Mouse (Mus musculus) small intestine, adult 2 months (tissue): ENCODE results near the gene Emg1. TPM values are rescaled to one million over a fixed set of nuclear protein-coding genes. Genes with fewer than 3 reads are reported as not detected.

Experiments
- H3K27ac ChIP-seq: fragments of 200-500 bp; 2 replicates; pipeline ENCODE4 v1.5.1; 2012; ENCODE audit warnings: low read depth, low read length, control low read depth, inconsistent platforms; ENCODE audit not compliant: insufficient read depth
- H3K27me3 ChIP-seq: fragments of 200-500 bp; 2 replicates; pipeline ENCODE4 v1.6.1; 2012; ENCODE audit warnings: mild to moderate bottlenecking, moderate library complexity, low read length, inconsistent platforms; ENCODE audit not compliant: control insufficient read depth, insufficient read depth
- H3K36me3 ChIP-seq: fragments of 200-500 bp; 2 replicates; pipeline ENCODE4 v1.6.1; 2012; ENCODE audit warnings: mild to moderate bottlenecking, low read length, control low read depth, inconsistent platforms; ENCODE audit not compliant: control insufficient read depth, insufficient read depth
- H3K4me1 ChIP-seq: fragments of 200-500 bp; 2 replicates; pipeline ENCODE4 v1.6.1; 2012; ENCODE audit warnings: low read length, inconsistent platforms, mixed read lengths; ENCODE audit not compliant: control insufficient read depth, insufficient read depth, insufficient read length
- H3K4me3 ChIP-seq: fragments of 200-500 bp; 2 replicates; pipeline ENCODE4 v1.5.1; 2012; ENCODE audit warnings: low read depth, mild to moderate bottlenecking, control low read depth, inconsistent platforms, low read length, moderate library complexity
- CTCF ChIP-seq: fragments of 200-500 bp; IDR thresholded peaks from 2 replicates; pipeline ENCODE4 v1.5.1; 2012; ENCODE audit warnings: low read depth, mild to moderate bottlenecking, control low read depth, inconsistent platforms, low read length, moderate library complexity, mixed read lengths; ENCODE audit not compliant: insufficient replicate concordance, insufficient read length; ENCODE audit errors: extremely low read depth
- POLR2A ChIP-seq: fragments of 200-500 bp; IDR thresholded peaks from 2 replicates; pipeline ENCODE4 v1.6.1; 2012; ENCODE audit warnings: low read depth, mild to moderate bottlenecking, control low read depth, inconsistent platforms, low read length, moderate library complexity
- WGBS: fragments of 180-500 bp; shearing (Covaris S2); methylation state at CpG from one replicate; pipeline ENCODE4 v1.1.7; 2018; 5-methylcytosine and 5-hydroxymethylcytosine counted together
- polyA plus RNA-seq: library from polyadenylated mRNA; depleted of rRNA; stranded (reverse); fragments of >200 nt; gene quantifications from 2 replicates; pipeline ENCODE4 v1.2.3, GENCODE M21; 2012

Gene Emg1
- polyA plus RNA-seq, 1 experiment, result 34.9 TPM

DNA sequence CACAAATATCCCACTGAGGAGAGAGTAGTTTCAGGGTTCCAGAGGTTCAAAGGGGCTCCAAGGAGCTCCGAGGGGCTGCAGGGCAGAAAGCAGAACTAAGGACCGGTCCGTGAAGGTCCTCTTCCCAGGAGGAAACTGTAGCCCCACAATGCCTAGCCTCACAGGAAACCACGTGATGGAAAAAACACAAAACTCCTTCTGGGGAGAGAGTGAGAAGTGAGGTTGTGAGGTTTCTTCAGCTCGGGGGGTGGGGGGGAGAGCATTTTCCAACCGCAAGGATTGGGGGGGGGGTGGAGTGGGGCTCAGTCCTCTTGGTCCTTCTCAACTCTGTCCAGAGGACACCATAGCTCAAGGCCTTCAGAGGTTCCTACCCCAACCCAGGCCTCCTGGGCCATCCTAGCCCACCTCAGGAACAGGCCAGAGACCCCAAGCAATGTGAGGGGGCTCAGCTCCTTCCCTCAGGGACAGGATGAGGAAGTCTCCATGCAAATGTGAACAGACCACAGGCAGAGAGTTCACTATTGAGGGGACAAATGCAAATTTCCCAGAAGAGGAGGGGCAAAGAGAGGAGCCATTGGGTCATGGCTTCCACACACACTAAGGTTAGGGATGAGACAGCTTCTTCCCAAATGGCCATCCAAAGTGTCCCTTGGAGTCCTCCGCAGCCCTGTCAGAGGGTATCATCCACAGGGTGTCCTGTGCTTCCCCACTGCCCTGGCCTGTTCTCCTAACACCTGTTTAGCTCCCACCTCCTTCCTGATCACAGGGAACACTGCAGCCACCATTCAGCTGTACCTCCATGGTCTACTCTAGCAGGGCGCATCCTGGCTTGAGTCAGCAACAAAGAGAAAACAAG, 18.1 kb upstream of the Emg1 start:
- Histone ChIP-seq H3K36me3 (peaks cover 12% of the 10 kb centered on the region; the same call in 1 of the 2 replicates), H3K27me3 (no peaks in the 10 kb centered on the region), H3K27ac (peak overlapping the region; percentile 72), H3K4me3 (peak overlapping the region; percentile 35), H3K4me1 (peaks cover 15% of the 10 kb centered on the region)
- WGBS, result 85% methylated on average over 8 of the region's 8 CpGs
- no peak for TF ChIP-seq CTCF
- TF ChIP-seq POLR2A, result no peak

DNA sequence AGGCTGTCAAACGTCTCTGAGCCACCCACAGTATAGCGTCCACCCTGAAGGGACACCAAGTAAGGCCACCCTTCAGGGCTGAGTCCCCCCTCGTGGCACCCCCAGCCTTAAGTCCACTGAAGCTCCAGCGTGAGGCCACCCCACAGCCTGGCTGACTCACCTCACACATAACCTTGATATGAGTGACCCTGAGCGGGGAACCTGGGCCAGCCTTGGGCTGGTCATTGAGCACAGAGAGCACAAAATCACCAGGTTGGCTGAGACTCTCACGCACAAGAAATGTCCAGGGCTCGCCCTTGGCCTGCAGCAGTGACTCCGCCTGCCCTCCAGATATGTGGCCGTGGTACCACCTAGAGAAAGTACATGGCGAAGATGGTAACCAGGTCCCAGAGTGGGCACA, 16.6 kb upstream of the Emg1 start:
- 89% methylated on average over 10 of the region's 10 CpGs for WGBS
- no peaks in the 10 kb centered on the region for H3K27me3 ChIP-seq
- no peak overlapping the region for H3K4me3 ChIP-seq
- no peak overlapping the region for H3K27ac ChIP-seq
- peaks cover 22% of the 10 kb centered on the region; the same call in 1 of the 2 replicates for H3K36me3 ChIP-seq
- TF ChIP-seq POLR2A, result no peak
- no peak for TF ChIP-seq CTCF
- peaks cover 20% of the 10 kb centered on the region for H3K4me1 ChIP-seq

DNA sequence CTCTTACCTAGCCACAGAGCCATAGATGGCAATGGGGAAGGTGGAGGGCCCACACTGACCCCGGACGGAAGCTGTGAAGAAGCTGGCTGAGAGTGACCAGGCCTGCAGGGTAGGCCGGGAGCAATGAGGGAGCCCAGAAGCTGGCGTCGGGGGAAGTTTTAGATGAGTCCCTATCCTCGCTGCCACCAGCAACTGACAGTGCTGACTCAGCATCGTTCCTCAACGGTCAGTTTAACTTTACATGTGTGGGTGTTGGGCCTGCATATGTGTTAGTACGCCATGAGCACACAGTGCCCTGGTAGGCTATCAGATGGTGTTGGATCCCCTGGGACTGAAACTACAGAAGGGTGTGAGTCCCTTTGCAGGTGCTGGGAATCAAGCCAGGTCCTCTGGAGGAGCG, 12.5 kb upstream of the Emg1 start:
- Histone ChIP-seq H3K27ac (0 out of 2 replicates have a peak overlapping the region, but pooled peaks have one; percentile 13), H3K4me1 (peaks cover 30% of the 10 kb centered on the region), H3K4me3 (no peak overlapping the region), H3K36me3 (peaks cover 20% of the 10 kb centered on the region; the same call in 1 of the 2 replicates), H3K27me3 (no peaks in the 10 kb centered on the region)
- 90% methylated on average over 10 of the region's 10 CpGs for WGBS
- no peak for TF ChIP-seq CTCF
- no peak for TF ChIP-seq POLR2A

DNA sequence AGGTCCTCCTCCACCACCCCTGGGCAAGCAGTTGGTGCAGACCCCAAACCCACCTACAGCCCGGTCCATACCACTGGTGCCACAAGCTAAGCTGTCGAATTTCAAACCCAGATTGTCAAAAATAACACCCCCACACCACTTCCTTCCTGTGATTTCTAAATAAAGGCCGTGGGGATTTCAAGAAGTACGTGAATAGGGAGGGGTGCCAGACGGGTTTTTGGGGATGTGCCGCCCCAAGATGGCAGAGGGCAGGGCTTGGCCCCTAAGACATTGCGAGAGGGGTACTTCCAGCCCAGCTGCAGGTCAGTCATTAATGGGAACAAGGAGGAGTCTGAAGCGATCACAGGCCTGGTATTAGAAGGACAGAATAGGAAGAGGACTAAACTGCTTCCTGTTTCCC, 11.6 kb upstream of the Emg1 start:
- Histone ChIP-seq H3K36me3 (peaks cover 17% of the 10 kb centered on the region; the same call in 1 of the 2 replicates), H3K4me1 (peaks cover 30% of the 10 kb centered on the region), H3K4me3 (0 out of 2 replicates have a peak overlapping the region, but pooled peaks have one; percentile 7), H3K27ac (peak overlapping the region; percentile 59), H3K27me3 (no peaks in the 10 kb centered on the region)
- WGBS, result 73% methylated on average over 8 of the region's 8 CpGs
- TF ChIP-seq CTCF (no peak), POLR2A (no peak)

DNA sequence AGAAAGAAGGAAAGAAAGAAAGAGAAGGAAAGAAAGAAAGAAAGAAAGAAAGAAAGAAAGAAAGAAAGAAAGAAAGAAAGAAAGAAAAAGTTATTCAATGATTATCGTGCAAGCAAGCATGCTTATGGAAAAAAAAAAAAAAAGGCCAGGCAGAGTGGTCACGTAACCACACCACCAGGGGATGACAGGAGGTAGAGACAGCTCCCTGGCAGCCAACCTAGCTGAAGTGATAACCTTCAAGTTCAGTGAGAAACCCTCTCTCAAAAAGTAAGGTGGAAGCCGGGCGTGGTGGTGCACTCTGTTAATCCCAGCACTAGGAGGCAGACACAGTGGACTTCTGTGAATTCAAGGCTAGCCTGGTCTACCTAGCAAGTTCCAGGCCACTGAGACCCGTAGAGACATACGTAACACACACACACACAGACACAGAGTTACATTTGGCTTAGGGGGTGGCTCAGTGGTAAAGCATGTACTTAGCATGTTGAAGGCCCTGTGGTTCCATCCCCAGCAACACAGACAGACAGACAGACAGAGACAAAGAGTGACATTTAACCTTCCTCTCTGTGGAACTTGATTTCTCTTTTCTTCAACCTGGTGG, 11.0 kb upstream of the Emg1 start:
- Histone ChIP-seq H3K27me3 (no peaks in the 10 kb centered on the region), H3K4me3 (0 out of 2 replicates have a peak overlapping the region, but pooled peaks have one; percentile 7), H3K4me1 (peaks cover 25% of the 10 kb centered on the region), H3K36me3 (peaks cover 17% of the 10 kb centered on the region; the same call in 1 of the 2 replicates), H3K27ac (peak overlapping the region; percentile 59)
- no peak for TF ChIP-seq CTCF
- TF ChIP-seq POLR2A, result no peak
- WGBS, result 82% methylated on average over 6 of the region's 6 CpGs

DNA sequence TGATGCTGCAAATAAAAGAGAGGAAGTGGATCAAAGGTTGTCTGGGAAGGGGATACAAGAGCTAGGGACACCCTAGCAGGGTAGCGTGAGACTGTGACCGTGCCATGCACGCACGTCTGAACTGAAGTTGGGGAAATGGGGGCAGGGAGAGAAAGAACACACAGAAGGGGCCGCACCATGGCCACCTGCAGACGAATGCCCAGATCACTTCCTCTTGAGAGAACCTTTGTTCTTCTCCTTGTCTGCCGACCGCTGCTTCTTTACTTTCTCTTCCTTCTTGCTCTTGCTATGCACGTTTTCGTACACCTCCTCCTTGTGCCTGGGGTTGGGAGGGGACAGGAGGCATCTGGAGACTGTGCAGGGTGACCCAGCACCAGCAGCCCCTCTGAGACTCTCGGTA, 8.9 kb upstream of the Emg1 start:
- TF ChIP-seq POLR2A, result no peak; the same call in none of the 2 replicates
- TF ChIP-seq CTCF, result no peak
- H3K36me3 ChIP-seq, result peaks cover 22% of the 10 kb centered on the region
- peak overlapping the region; percentile 45 for H3K4me3 ChIP-seq
- WGBS, result 18% methylated on average over 11 of the region's 11 CpGs
- peaks cover 23% of the 10 kb centered on the region for H3K4me1 ChIP-seq
- peak overlapping the region; percentile 89 for H3K27ac ChIP-seq
- no peaks in the 10 kb centered on the region for H3K27me3 ChIP-seq
